Mouse (Mus musculus): Measurements from ENCODE around the gene Akap13.
A peak's percentile ranks its signal among the peaks of the same experiment; 100 is the strongest.

GRCm38 (mm10) chr7:75586113-75586512 is 130.8 kb downstream of the Akap13 start:
- TF ChIP-seq CTCF (IDR thresholded peaks at IDR 0.05; ENCODE audit: low read depth): 0 out of 2 replicates have a peak, but pooled peaks have one; percentile 6
- no peak for TF ChIP-seq EP300 (IDR thresholded peaks at IDR 0.05; ENCODE audit: low read depth)

Data from heart, postnatal 0 days (tissue).